Mouse (Mus musculus) ES-E14 (cell line): ENCODE results near the gene Edaradd. TPM values are rescaled to one million over a fixed set of nuclear protein-coding genes. Genes with fewer than 3 reads are reported as not detected.
"Not testable (repeated sequence)": the region's sequence is repeated elsewhere in the genome, so short reads cannot be mapped to it uniquely, and the experiment has no call there.

ENCODE experiments used
- DNase-seq: peaks from one replicate; pipeline ENCODE4 v3.0.0-alpha.2; 2013; ENCODE audit warnings: low read depth, low spot score
- H3K27ac ChIP-seq: 2 replicates; pipeline ENCODE4 v1.5.1; 2012; ENCODE audit warnings: low read depth, mild to moderate bottlenecking, low read length, moderate library complexity, mixed read lengths; ENCODE audit not compliant: poor library complexity, insufficient read depth, severe bottlenecking
- H3K36me3 ChIP-seq: 2 replicates; pipeline ENCODE4 v1.6.1; 2012; ENCODE audit warnings: mild to moderate bottlenecking, low read length, moderate library complexity, mixed read lengths; ENCODE audit not compliant: control insufficient read depth, poor library complexity, insufficient read depth, severe bottlenecking
- H3K4me1 ChIP-seq, 2 experiments: fragments of 150-350 bp in 1 of 2; sonication (generic) in 1 of 2; 2 replicates each; pipeline ENCODE4 v1.6.1; 2012; ENCODE audit warnings: low read length in 2 of 2, mild to moderate bottlenecking in 1 of 2, mixed read lengths in 1 of 2; ENCODE audit not compliant: control insufficient read depth in 2 of 2, insufficient read depth in 2 of 2, poor library complexity in 1 of 2
- H3K4me3 ChIP-seq, 2 experiments: fragments of 150-350 bp in 1 of 2; sonication (generic) in 1 of 2; 2 replicates each; pipeline ENCODE4 v1.5.1; 2012; ENCODE audit warnings: low read length in 2 of 2, low read depth in 1 of 2, mild to moderate bottlenecking in 1 of 2, mixed read lengths in 1 of 2; ENCODE audit not compliant: insufficient read depth in 1 of 2, poor library complexity in 1 of 2, severe bottlenecking in 1 of 2
- H3K9ac ChIP-seq: 2 replicates; pipeline ENCODE4 v1.6.1; 2012; ENCODE audit warnings: low read depth, mild to moderate bottlenecking, low read length, mixed read lengths; ENCODE audit not compliant: poor library complexity, insufficient read depth, severe bottlenecking
- H3K9me3 ChIP-seq: fragments of 150-350 bp; sonication (generic); 2 replicates; pipeline ENCODE4 v1.6.1; 2012; ENCODE audit warnings: low read depth, mild to moderate bottlenecking, low read length; ENCODE audit not compliant: control insufficient read depth, insufficient read depth
- CHD2 ChIP-seq: IDR thresholded peaks from 2 replicates; pipeline ENCODE4 v1.6.1; 2014; ENCODE audit warnings: mild to moderate bottlenecking, low read depth, low read length, inconsistent platforms
- HCFC1 ChIP-seq: IDR thresholded peaks from 2 replicates; pipeline ENCODE4 v1.6.1; 2012; ENCODE audit warnings: low read length, inconsistent platforms, borderline replicate concordance; ENCODE audit not compliant: insufficient read depth
- MAFK ChIP-seq: IDR thresholded peaks from 2 replicates; pipeline ENCODE4 v1.6.1; 2014; ENCODE audit warnings: mild to moderate bottlenecking, low read depth, low read length, inconsistent platforms; ENCODE audit not compliant: insufficient read depth
- ZC3H11A ChIP-seq: IDR thresholded peaks from 2 replicates; pipeline ENCODE4 v1.6.1; 2012; ENCODE audit warnings: low read depth, mild to moderate bottlenecking, inconsistent platforms, low read length, borderline replicate concordance
- ZNF384 ChIP-seq: IDR thresholded peaks from 2 replicates; pipeline ENCODE4 v1.6.1; 2012; ENCODE audit warnings: low read depth, low read length, inconsistent platforms
- in situ Hi-C, 2 experiments: fragments of 600-800 bp; cut with MboI; formaldehyde crosslinking; loops; one replicate each; pipeline ENCODE4 v1.15.1; 2025; ENCODE audit warnings: low sequenced_read_pairs in 2 of 2, inconsistent platforms in 1 of 2; ENCODE audit not compliant: unreplicated experiment in 2 of 2
- total RNA-seq: library from RNA; depleted of rRNA; stranded (reverse); fragments of 300-350 nt; gene quantifications from 2 replicates; pipeline ENCODE4 v1.2.3, GENCODE M21; 2012

Gene Edaradd
- total RNA-seq, 1 experiment, result 0.31 TPM

GRCm38 (mm10) chr13:12476886-12477285 is 43.4 kb downstream of the Edaradd start:
- Histone ChIP-seq H3K9me3 (no peaks in the 10 kb centered on the region), H3K27ac (no peak overlapping the region), H3K36me3 (no peaks in the 10 kb centered on the region), H3K9ac (no peak overlapping the region), H3K4me1 (0 out of 4 replicates have a peak, but pooled peaks cover 0 to 5% of the 10 kb centered on the region in 2 experiments), H3K4me3 (no peak overlapping the region)
- in situ Hi-C loops, result no loop called here
- no peak for TF ChIP-seq HCFC1
- no peak for DNase-seq

GRCm38 (mm10) chr13:12475239-12475638 is 45.0 kb downstream of the Edaradd start:
- TF ChIP-seq ZC3H11A, result no peak
- no peak for TF ChIP-seq MAFK
- no peak for TF ChIP-seq HCFC1
- no peak for TF ChIP-seq CHD2
- TF ChIP-seq ZNF384, result no peak
- no peaks in the 10 kb centered on the region for H3K36me3 ChIP-seq
- in situ Hi-C loops, result no loop called here
- H3K9ac ChIP-seq, result no peak overlapping the region
- no peak for DNase-seq
- H3K4me3 ChIP-seq, result no peak overlapping the region
- H3K27ac ChIP-seq, result no peak overlapping the region
- H3K4me1 ChIP-seq, result 0 out of 4 replicates have a peak, but pooled peaks cover 0 to 5% of the 10 kb centered on the region in 2 experiments
- H3K9me3 ChIP-seq, result no peaks in the 10 kb centered on the region

- no peak overlapping the region for H3K4me3 ChIP-seq
- H3K9ac ChIP-seq, result no peak overlapping the region
- TF ChIP-seq HCFC1 (no peak), MAFK (no peak), ZC3H11A (peak; percentile 88)
- no peaks in the 10 kb centered on the region for H3K36me3 ChIP-seq
- in situ Hi-C loops, result loop anchor here in 1 of 2 experiments (25.0 kb wide), 1 partner anchor 213 kb away; no protein-coding TSS in a partner anchor
- H3K9me3 ChIP-seq, result no peaks in the 10 kb centered on the region
- no peak overlapping the region for H3K27ac ChIP-seq
- H3K4me1 ChIP-seq, result peaks cover 0 to 3% of the 10 kb centered on the region in 2 experiments; a peak in 1 of 4 replicates
- DNase-seq, result peak; percentile 63
Measured at GRCm38 (mm10) chr13:12473724-12474378, 46.4 kb downstream of the Edaradd start.

- Histone ChIP-seq H3K9ac (no peak overlapping the region), H3K9me3 (no peaks in the 10 kb centered on the region), H3K4me1 (peaks cover 2 to 3% of the 10 kb centered on the region in 2 experiments; a peak in 1 of 4 replicates), H3K4me3 (no peak overlapping the region), H3K27ac (no peak overlapping the region), H3K36me3 (no peaks in the 10 kb centered on the region)
- no peak for DNase-seq
- TF ChIP-seq ZC3H11A (no peak), MAFK (no peak), HCFC1 (no peak), ZNF384 (no peak), CHD2 (no peak)
- in situ Hi-C loops, result loop anchor here in 1 of 2 experiments (25.0 kb wide), 1 partner anchor 219 kb away; no protein-coding TSS in a partner anchor
Measured at GRCm38 (mm10) chr13:12468488-12468887, 51.8 kb downstream of the Edaradd start.

- H3K4me3 ChIP-seq, result no peak within 1 kb of the TSS
- no peaks in the 10 kb centered on the region for H3K36me3 ChIP-seq
- H3K9me3 ChIP-seq, result no peaks in the 10 kb centered on the region
- no peak within 1 kb of the TSS for H3K27ac ChIP-seq
- in situ Hi-C loops, result loop anchor here in 1 of 2 experiments (25.0 kb wide), 1 partner anchor 222 kb away; no protein-coding TSS in a partner anchor
- no peak for TF ChIP-seq ZNF384
- no peak for TF ChIP-seq MAFK
- no peak for TF ChIP-seq HCFC1
- TF ChIP-seq ZC3H11A, result no peak
- TF ChIP-seq CHD2, result no peak
- H3K4me1 ChIP-seq, result peaks cover 2 to 7% of the 10 kb centered on the region in 2 experiments
- no peak for DNase-seq
- no peak within 1 kb of the TSS for H3K9ac ChIP-seq
Measured at GRCm38 (mm10) chr13:12464844-12465243, 55.4 kb downstream of the Edaradd start, which contains the start of gene Lgals8. Gene Lgals8, minus strand, starts transcription at chr13:12464944.

GRCm38 (mm10) chr13:12464159-12464558 is 56.1 kb downstream of the Edaradd start:
- H3K27ac ChIP-seq, H3K4me1 ChIP-seq, H3K9me3 ChIP-seq, DNase-seq, H3K9ac ChIP-seq, H3K4me3 ChIP-seq, H3K36me3 ChIP-seq: not testable (repeated sequence)
- in situ Hi-C loops, result loop anchor here in 1 of 2 experiments (25.0 kb wide), 1 partner anchor 223 kb away; no protein-coding TSS in a partner anchor
